Mouse (Mus musculus): ENCODE results near the gene Nckap1l. TPM values are rescaled to one million over a fixed set of nuclear protein-coding genes. Genes with fewer than 3 reads are reported as not detected.

Nckap1l gene
- total RNA-seq, 2 experiments from 2014 or later = 7.9 to 8.2 TPM

DNA sequence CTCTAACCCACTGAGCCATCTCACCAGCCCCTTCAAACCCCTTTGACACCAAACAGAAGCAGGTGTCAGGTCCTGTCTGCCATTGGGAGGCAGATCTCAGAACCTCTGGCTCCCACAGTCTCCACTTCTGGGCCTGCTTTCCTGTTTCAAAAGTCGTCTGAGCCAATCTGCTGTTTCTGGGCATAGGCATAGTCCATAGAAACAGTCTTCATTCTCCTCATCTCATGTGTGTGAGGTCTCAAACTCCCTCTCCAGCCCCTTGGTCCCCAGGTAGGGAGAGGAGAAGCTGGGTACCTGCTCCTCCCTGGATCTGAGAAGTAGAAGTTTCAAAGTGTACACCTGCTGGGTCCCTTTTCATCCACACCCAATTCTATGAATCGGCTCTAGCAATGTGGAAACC is 82.9 kb downstream of the Nckap1l start:
- DNase-seq (ENCODE audit: extremely low spot score in 1 of 2, low spot score in 1 of 2) = no peak

DNA sequence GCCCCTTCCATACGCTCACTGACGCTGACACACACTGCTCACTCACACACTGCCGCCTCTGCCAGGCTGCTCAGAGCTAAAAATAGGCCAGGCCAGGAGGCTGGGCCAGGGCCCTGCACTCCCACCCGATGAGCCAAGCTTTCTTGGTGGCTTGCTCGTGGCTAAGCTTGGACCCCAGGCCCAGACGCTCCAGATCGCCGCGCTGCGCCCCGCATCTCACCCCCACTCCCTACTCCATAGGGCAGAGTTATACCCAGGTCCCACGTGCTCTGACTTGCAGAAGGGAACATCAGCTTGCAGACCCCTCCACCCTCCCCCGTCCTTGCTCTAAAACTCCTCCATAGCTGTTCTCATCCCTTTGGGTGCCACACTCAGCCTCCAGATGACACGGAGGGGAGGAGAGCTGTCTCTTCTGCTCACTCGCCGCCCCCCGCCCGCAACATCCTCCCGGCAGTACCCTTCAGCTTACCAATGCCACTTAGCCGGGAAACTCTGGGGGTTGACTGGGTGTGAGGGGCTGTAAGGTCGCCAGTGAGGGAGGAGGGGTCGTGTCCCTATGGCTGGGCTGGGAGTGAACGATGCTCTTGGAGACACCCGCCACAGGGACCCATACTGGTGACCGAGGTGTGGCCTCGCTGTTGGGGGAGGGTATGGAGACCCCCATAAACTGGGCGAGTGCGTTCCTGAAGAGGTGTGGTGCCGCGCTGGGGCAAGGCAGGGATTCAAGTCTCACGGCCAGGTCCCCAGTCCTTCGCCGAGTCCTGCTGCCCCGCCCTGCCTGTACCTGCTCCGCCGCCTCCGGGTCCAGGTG is 83.6 kb downstream of the Nckap1l start:
- peak in 1 of 2 experiments; percentile 50 for DNase-seq (ENCODE audit: extremely low spot score in 1 of 2, low spot score in 1 of 2)

DNA sequence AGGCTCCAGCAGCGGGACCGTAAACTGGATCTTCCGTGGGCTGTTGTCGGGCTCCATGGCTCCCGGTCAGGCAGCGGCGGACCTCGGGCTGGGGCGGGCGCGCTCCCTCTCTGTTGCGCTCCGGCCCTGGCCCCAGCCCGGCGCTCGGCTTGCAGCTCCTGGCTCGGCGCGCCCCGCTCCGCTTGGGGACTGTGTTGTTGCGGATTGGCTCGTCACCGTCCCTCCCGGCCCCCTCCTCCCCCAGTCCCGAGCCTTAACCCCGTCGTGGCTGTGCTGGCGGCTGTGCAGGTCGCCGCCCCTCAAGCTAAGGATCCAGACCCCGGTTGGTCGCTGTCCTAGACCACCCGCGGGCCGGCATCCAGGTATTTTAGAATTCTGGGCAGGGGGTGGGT is 84.2 kb downstream of the Nckap1l start, which contains the start of gene Ppp1r1a:
Ppp1r1a (minus strand) TSS at position 182 of the 392 bp plus-strand sequence.
- peak; percentile 72 to 81 for DNase-seq (ENCODE audit: extremely low spot score in 1 of 2, low spot score in 1 of 2)

- no peak for DNase-seq (ENCODE audit: extremely low spot score in 1 of 2, low spot score in 1 of 2)
Observed at GRCm38 (mm10) chr15:103539259-103539658, 85.7 kb downstream of the Nckap1l start.

- peak in 1 of 2 experiments; percentile 3 for DNase-seq (ENCODE audit: extremely low spot score in 1 of 2, low spot score in 1 of 2)
Observed at GRCm38 (mm10) chr15:103540646-103541045, 87.1 kb downstream of the Nckap1l start.

DNA sequence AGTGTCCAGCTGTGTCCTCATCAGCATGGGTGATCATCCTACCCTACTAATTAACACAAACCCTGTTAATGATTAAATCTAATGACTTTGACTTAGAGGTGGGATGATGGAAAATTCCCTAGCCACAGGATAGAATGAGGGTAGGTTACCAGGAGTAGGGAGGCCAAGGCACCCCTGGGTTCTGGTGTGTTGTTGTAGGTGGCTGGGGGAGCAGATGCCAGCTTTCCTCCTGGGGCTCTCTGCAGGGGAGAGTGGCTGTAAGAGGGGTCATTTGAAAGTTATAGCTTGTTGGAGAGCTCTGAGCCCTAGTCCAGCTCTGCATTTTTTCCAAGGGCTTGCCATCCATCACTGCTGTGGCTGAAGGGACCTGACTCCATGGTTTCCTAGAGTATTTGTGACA is 88.9 kb downstream of the Nckap1l start:
- DNase-seq (ENCODE audit: extremely low spot score in 1 of 2, low spot score in 1 of 2) = no peak

GRCm38 (mm10) chr15:103547983-103548382 is 94.4 kb downstream of the Nckap1l start:
- no peak for DNase-seq (ENCODE audit: extremely low spot score in 1 of 2, low spot score in 1 of 2)

Other genes starting within 250 kb of the Nckap1l start
- gene Cbx5, start 214.0 kb upstream of the Nckap1l start, total RNA-seq (2021) = 100 to 1,000 TPM; 180 to 183 TPM
- 100 to 1,000 TPM; 253 to 258 TPM for gene Hnrnpa1, start 213.4 kb upstream of the Nckap1l start, total RNA-seq (2021)
- not detected for gene Nfe2, start 195.4 kb upstream of the Nckap1l start, total RNA-seq (2021)
- 100 to 1,000 TPM; 101 to 105 TPM for gene Copz1, start 181.1 kb upstream of the Nckap1l start, total RNA-seq (2021)
- 1 to 10 TPM in 1 of 2 experiments, under 1 TPM in 1; 0.66 to 1.1 TPM for gene Gpr84, start 143.2 kb upstream of the Nckap1l start, total RNA-seq (2021)
- gene Zfp385a, start 113.7 kb upstream of the Nckap1l start, total RNA-seq (2021) = 10 to 100 TPM; 40.7 to 45.0 TPM
- 1 to 10 TPM; 1.4 to 2.4 TPM for gene Itga5, start 87.0 kb upstream of the Nckap1l start, total RNA-seq (2021)
- not detected for gene Gtsf1, start 23.3 kb upstream of the Nckap1l start, total RNA-seq (2021)
- not detected for gene Gtsf2, start 5.3 kb upstream of the Nckap1l start, total RNA-seq (2021)
- 10 to 100 TPM; 89.8 to 96.1 TPM for gene Pde1b, start 49.2 kb downstream of the Nckap1l start, total RNA-seq (2021)
- 100 to 1,000 TPM; 131 to 135 TPM for gene Ppp1r1a, start 84.2 kb downstream of the Nckap1l start, total RNA-seq (2021)
- 1 to 10 TPM; 1.7 to 2.6 TPM for gene Glycam1, start 111.3 kb downstream of the Nckap1l start, total RNA-seq (2021)